Mouse (Mus musculus) CH12.LX (cell line): Measurements from ENCODE around the gene Tead1. TPM values are rescaled to one million over a fixed set of nuclear protein-coding genes. Genes with fewer than 3 reads are reported as not detected.

ENCODE experiments used
- DNase-seq: peaks from one replicate; pipeline ENCODE4 v3.0.0-alpha.2; 2013; ENCODE audit errors: extremely low read depth
- H3K27ac ChIP-seq: 2 replicates; pipeline ENCODE4 v1.5.1; 2012; ENCODE audit warnings: low read depth, mild to moderate bottlenecking, control low read depth, moderate library complexity; ENCODE audit not compliant: insufficient read depth
- H3K27me3 ChIP-seq: replicated peaks from 2 replicates; pipeline ENCODE3; 2012; ENCODE audit warnings: inconsistent platforms
- H3K36me3 ChIP-seq, 2 experiments: replicated peaks in 1 of 2; 2 replicates each; pipeline versions ENCODE3 to v1.6.1; 2012; ENCODE audit warnings: inconsistent platforms in 1 of 2, low read length in 1 of 2, mild to moderate bottlenecking in 1 of 2, mixed read lengths in 1 of 2, moderate library complexity in 1 of 2; ENCODE audit not compliant: control insufficient read depth in 1 of 2, insufficient read depth in 1 of 2
- H3K4me1 ChIP-seq, 2 experiments: 2 replicates each; pipeline ENCODE4 v1.6.1; 2012; ENCODE audit warnings: inconsistent platforms in 1 of 2, moderate library complexity in 1 of 2; ENCODE audit not compliant: insufficient read depth in 2 of 2, control insufficient read depth in 1 of 2
- H3K4me2 ChIP-seq: 2 replicates; pipeline ENCODE4 v1.6.1; 2012; ENCODE audit warnings: low read depth, mild to moderate bottlenecking, control low read depth; ENCODE audit not compliant: poor library complexity, insufficient read depth, severe bottlenecking
- H3K4me3 ChIP-seq, 3 experiments: fragments of 150-350 bp in 1 of 3; sonication (generic) in 1 of 3; replicated peaks in 1 of 3; 2 replicates each; pipeline versions ENCODE3 to v1.5.1; 2011 to 2012; ENCODE audit warnings: low read depth in 2 of 3, low read length in 2 of 3, mild to moderate bottlenecking in 2 of 3, moderate library complexity in 2 of 3, control low read depth in 1 of 3, improper control_type of control experiment in 1 of 3, inconsistent platforms in 1 of 3, mixed read lengths in 1 of 3; ENCODE audit not compliant: poor library complexity in 1 of 3
- H3K79me2 ChIP-seq: replicated peaks from 2 replicates; pipeline ENCODE4 v1.6.1; 2012; ENCODE audit warnings: mild to moderate bottlenecking, moderate library complexity; ENCODE audit not compliant: control insufficient read depth, poor library complexity, insufficient read depth, severe bottlenecking; ENCODE audit errors: extremely low read depth
- H3K9ac ChIP-seq: 2 replicates; pipeline ENCODE4 v1.6.1; 2012; ENCODE audit warnings: low read depth, mild to moderate bottlenecking, control low read depth, moderate library complexity; ENCODE audit not compliant: insufficient read depth
- H3K9me3 ChIP-seq: replicated peaks from 2 replicates; pipeline ENCODE3; 2012; ENCODE audit warnings: low read length, inconsistent platforms, mixed read lengths
- CHD1 ChIP-seq: IDR thresholded peaks from 2 replicates; pipeline ENCODE4 v1.6.1; 2012; ENCODE audit warnings: low read depth, low read length, improper control_type of control experiment, inconsistent platforms
- CTCF ChIP-seq, 2 experiments: IDR thresholded peaks in 1 of 2; conservative IDR thresholded peaks in 1 of 2; 2 replicates each; pipeline ENCODE4 v1.5.1; 2011 to 2012; ENCODE audit warnings: low read depth in 2 of 2, low read length in 2 of 2, improper control_type of control experiment in 1 of 2, inconsistent platforms in 1 of 2, mild to moderate bottlenecking in 1 of 2, moderate library complexity in 1 of 2
- E2F4 ChIP-seq: IDR thresholded peaks from 2 replicates; pipeline ENCODE4 v1.6.1; 2011; ENCODE audit warnings: low read depth, low read length, improper control_type of control experiment; ENCODE audit not compliant: insufficient replicate concordance
- EP300 ChIP-seq: IDR thresholded peaks from 2 replicates; pipeline ENCODE4 v1.6.1; 2011; ENCODE audit warnings: low read length, improper control_type of control experiment
- ETS1 ChIP-seq: conservative IDR thresholded peaks from 2 replicates; pipeline ENCODE4 v1.6.1; 2012; ENCODE audit warnings: low read depth, mild to moderate bottlenecking, inconsistent platforms, low read length, improper control_type of control experiment, moderate library complexity
- HCFC1 ChIP-seq: IDR thresholded peaks from 2 replicates; pipeline ENCODE4 v1.6.1; 2012; ENCODE audit warnings: low read depth, mild to moderate bottlenecking, inconsistent platforms, low read length, improper control_type of control experiment
- IRF4 ChIP-seq: IDR thresholded peaks from 2 replicates; pipeline ENCODE4 v1.6.1; 2014; ENCODE audit warnings: low read depth, mild to moderate bottlenecking, inconsistent platforms, low read length, improper control_type of control experiment
- JUN ChIP-seq: IDR thresholded peaks from 2 replicates; pipeline ENCODE4 v1.6.1; 2011; ENCODE audit warnings: low read depth, mild to moderate bottlenecking, low read length, improper control_type of control experiment, moderate library complexity; ENCODE audit not compliant: insufficient read depth
- JUND ChIP-seq: conservative IDR thresholded peaks from 2 replicates; pipeline ENCODE4 v1.6.1; 2011; ENCODE audit warnings: low read depth, low read length, improper control_type of control experiment
- MAX ChIP-seq: IDR thresholded peaks from 2 replicates; pipeline ENCODE4 v1.6.1; 2011; ENCODE audit warnings: low read length, improper control_type of control experiment
- MEF2A ChIP-seq: IDR thresholded peaks from 2 replicates; pipeline ENCODE4 v1.6.1; 2014; ENCODE audit warnings: low read depth, mild to moderate bottlenecking, inconsistent platforms, low read length, improper control_type of control experiment, borderline replicate concordance
- MXI1 ChIP-seq: IDR thresholded peaks from 2 replicates; pipeline ENCODE4 v1.6.1; 2011; ENCODE audit warnings: mild to moderate bottlenecking, low read depth, low read length, improper control_type of control experiment
- PAX5 ChIP-seq: IDR thresholded peaks from 2 replicates; pipeline ENCODE4 v1.6.1; 2012; ENCODE audit warnings: low read length, inconsistent platforms, mixed read lengths
- POLR2A ChIP-seq: IDR thresholded peaks from 2 replicates; pipeline ENCODE4 v1.6.1; 2011; ENCODE audit warnings: low read depth, mild to moderate bottlenecking, improper control_type of control experiment, low read length
- POLR2AphosphoS2 ChIP-seq: IDR thresholded peaks from 2 replicates; pipeline ENCODE4 v1.6.1; 2011; ENCODE audit warnings: low read depth, low read length, improper control_type of control experiment
- TBP ChIP-seq: conservative IDR thresholded peaks from 2 replicates; pipeline ENCODE4 v1.6.1; 2011; ENCODE audit warnings: low read depth, low read length, improper control_type of control experiment
- TCF12 ChIP-seq: IDR thresholded peaks from 2 replicates; pipeline ENCODE4 v1.6.1; 2014; ENCODE audit warnings: low read depth, mild to moderate bottlenecking, inconsistent platforms, low read length, improper control_type of control experiment
- UBTF ChIP-seq: IDR thresholded peaks from 2 replicates; pipeline ENCODE4 v1.6.1; 2012; ENCODE audit warnings: low read depth, mild to moderate bottlenecking, inconsistent platforms, low read length, improper control_type of control experiment, moderate library complexity
- USF1 ChIP-seq: IDR thresholded peaks from 2 replicates; pipeline ENCODE4 v1.6.1; 2014; ENCODE audit warnings: low read depth, mild to moderate bottlenecking, inconsistent platforms, low read length, improper control_type of control experiment
- USF2 ChIP-seq: conservative IDR thresholded peaks from 2 replicates; pipeline ENCODE4 v1.6.1; 2011; ENCODE audit warnings: low read depth, low read length, improper control_type of control experiment
- ZC3H11A ChIP-seq: IDR thresholded peaks from 2 replicates; pipeline ENCODE4 v1.6.1; 2012; ENCODE audit warnings: low read depth, mild to moderate bottlenecking, inconsistent platforms, low read length, improper control_type of control experiment
- ZKSCAN1 ChIP-seq: IDR thresholded peaks from 2 replicates; pipeline ENCODE4 v1.6.1; 2012; ENCODE audit warnings: low read depth, inconsistent platforms, low read length, improper control_type of control experiment, borderline replicate concordance
- ZNF384 ChIP-seq: IDR thresholded peaks from 2 replicates; pipeline ENCODE4 v1.6.1; 2012; ENCODE audit warnings: low read depth, low read length, improper control_type of control experiment, inconsistent platforms
- dilution Hi-C: fragments of 300-500 bp; cut with MboI; formaldehyde crosslinking; loops from 2 replicates; pipeline ENCODE4 v1.14.3; 2020; ENCODE audit warnings: low sequenced_read_pairs; ENCODE audit not compliant: extremely low pct_unique_long_range_greater_than_20kb, extremely low pct_ligation_motif_present
- in situ Hi-C: fragments of 300-500 bp; cut with MboI; formaldehyde crosslinking; loops from 3 replicates; pipeline ENCODE4 v1.14.3; 2019; ENCODE audit warnings: low sequenced_read_pairs, low pct_ligation_motif_present, low pct_unique_long_range_greater_than_20kb, mixed read lengths
- polyA plus RNA-seq: library from polyadenylated mRNA; unstranded; fragments of >175 nt; gene quantifications from 2 replicates; pipeline ENCODE4 v1.2.1, GENCODE M21; 2012; ENCODE audit warnings: low read depth; ENCODE audit not compliant: insufficient read length
- total RNA-seq, 2 experiments: library from RNA; depleted of rRNA; stranded (reverse); fragments of 300-350 nt in 1 of 2; fragments of >200 nt in 1 of 2; gene quantifications; 2 replicates each; pipeline ENCODE4 v1.2.3; 2012 to 2014

Gene Tead1
- total and polyA plus RNA-seq, 3 experiments = not detected

DNA sequence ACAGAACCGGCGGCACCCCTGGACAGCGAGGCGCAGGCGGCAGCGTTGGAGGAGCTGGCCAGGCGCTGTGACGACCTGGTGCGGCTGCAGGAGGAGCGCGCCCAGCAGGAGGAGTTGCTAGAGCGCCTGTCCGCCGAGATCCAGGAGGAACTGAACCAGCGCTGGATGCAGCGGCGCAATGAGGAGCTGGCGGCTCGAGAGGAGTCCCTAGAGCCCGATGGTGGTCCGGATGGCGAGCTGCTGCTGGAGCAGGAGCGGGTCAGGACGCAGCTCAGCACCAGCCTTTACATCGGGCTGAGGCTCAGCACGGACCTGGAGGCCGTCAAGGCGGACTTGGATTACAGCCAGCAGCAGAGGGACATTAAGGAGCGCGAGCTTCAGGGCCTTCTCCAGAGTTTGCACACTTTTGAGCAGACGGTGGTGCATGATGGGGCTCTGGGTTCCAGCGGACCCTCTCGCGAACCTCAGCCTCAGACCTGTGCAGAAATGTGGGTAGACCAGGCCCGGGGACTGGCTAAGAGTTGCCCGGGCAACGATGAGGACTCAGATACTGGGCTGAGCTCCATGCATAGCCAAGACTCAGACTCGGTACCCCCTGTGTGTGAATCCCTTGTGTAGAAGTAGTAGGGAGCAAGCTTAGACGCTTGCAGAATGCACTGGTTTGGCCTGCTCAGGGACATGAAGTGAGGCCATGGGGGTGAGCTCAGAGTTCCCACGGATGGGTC is 276.1 kb downstream of the Tead1 start:
- dilution Hi-C loops = no loop called here
- peaks cover 15% of the 10 kb centered on the region for H3K9me3 ChIP-seq
- no peak for DNase-seq

DNA sequence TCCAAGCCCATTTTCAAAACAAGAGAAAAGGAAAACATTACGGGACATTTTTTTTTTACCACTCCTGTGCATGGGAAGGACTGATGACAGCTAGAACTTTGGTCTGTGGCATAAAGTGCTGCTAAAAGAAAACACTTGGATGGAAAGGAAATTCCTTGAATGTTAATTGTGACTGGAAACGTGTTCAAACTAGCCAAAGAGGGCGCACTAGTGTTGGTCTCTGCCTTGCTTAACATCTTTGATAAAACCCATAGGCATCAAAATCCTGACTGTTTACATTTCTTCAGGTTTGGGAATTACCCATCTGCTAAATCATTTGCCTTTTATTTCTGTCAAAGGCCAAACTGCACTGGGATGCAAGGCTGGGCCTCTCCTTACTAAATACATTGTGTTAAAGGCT is 276.8 kb downstream of the Tead1 start:
- H3K27ac ChIP-seq = no peak overlapping the region
- H3K4me3 ChIP-seq = no peak overlapping the region
- H3K9me3 ChIP-seq = peaks cover 15% of the 10 kb centered on the region
- no peaks in the 10 kb centered on the region for H3K27me3 ChIP-seq
- peaks cover 0 to 7% of the 10 kb centered on the region in 2 experiments; a peak in 2 of 4 replicates for H3K4me1 ChIP-seq
- H3K4me2 ChIP-seq = no peak overlapping the region
- H3K79me2 ChIP-seq = no peaks in the 10 kb centered on the region
- dilution Hi-C loops = no loop called here
- no peak for DNase-seq
- H3K9ac ChIP-seq = no peak overlapping the region
- in situ Hi-C loops = no loop called here
- H3K36me3 ChIP-seq = no peaks in the 10 kb centered on the region
- TF ChIP-seq UBTF (no peak), IRF4 (no peak), USF2 (no peak), MEF2A (no peak), ZC3H11A (no peak), POLR2A (no peak), TBP (no peak), TCF12 (no peak), EP300 (no peak), USF1 (no peak), MAX (no peak), ZNF384 (no peak), PAX5 (no peak), ZKSCAN1 (no peak)

More for the DNA sequence above, 276.1 kb downstream of the Tead1 start:
- Histone ChIP-seq H3K4me1 (peaks cover 0 to 7% of the 10 kb centered on the region in 2 experiments; a peak in 2 of 4 replicates), H3K27me3 (no peaks in the 10 kb centered on the region), H3K36me3 (no peaks in the 10 kb centered on the region), H3K27ac (no peak overlapping the region), H3K4me2 (no peak overlapping the region), H3K79me2 (no peaks in the 10 kb centered on the region), H3K4me3 (no peak overlapping the region), H3K9ac (no peak overlapping the region)
- in situ Hi-C loops = no loop called here
- TF ChIP-seq PAX5 (no peak), JUND (no peak), POLR2A (no peak), POLR2AphosphoS2 (no peak), EP300 (no peak), JUN (no peak), HCFC1 (no peak), ETS1 (no peak), CTCF (conservative IDR thresholded peaks at IDR 0.05 in 1 of 2, IDR thresholded peaks at IDR 0.05 in 1 of 2; ENCODE audit: low read depth in 2 of 2, low read length in 2 of 2) (no peak), CHD1 (no peak), E2F4 (no peak), MXI1 (no peak)
